Mouse (Mus musculus): ENCODE measurements around the gene Ppp1cb. TPM values are rescaled to one million over a fixed set of nuclear protein-coding genes. Genes with fewer than 3 reads are reported as not detected.

Gene Ppp1cb
- total RNA-seq, 2 experiments from 2014 or later, result 445 to 446 TPM

Other genes with a start within 250 kb of the Ppp1cb start
- gene Plb1, start 226.1 kb upstream of the Ppp1cb start, total RNA-seq (2021), result 1 to 10 TPM; 1.2 to 1.8 TPM
- gene Yes1, start 152.3 kb downstream of the Ppp1cb start, total RNA-seq (2021), result 10 to 100 TPM; 21.1 to 21.6 TPM